Mouse (Mus musculus): ENCODE measurements around the gene Myl12a.

DNA sequence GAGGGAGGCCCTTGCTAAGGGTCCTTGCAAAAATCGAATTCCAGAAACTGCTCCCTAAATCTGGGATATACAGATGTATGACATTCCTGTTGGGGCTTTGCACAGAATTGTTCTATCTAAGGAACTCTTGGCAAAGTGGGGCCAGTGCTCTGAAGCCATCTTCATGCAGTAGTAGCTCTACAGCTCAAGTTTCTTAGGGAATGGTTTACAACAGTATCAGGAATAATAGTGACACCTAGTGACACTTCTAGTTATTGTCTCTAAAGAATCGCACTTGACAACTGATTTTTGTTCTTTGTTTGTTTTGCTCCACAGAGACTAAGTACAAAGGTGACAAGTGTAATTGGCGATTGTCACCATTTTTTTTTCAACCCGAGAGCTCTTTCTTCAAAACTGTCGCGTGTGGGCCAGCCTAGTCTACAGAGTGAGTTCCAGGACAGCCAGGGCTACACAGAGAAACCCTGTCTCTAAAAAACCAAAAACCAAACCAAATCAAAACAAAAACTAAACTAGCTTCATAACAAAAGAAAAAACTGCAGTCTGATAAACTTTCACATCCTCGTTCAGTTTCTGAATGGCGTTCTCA, 34.0 kb downstream of the Myl12a start:
- TF ChIP-seq CTCF (IDR thresholded peaks at IDR 0.05; ENCODE audit: control insufficient read depth, insufficient read depth, low read length) (no peak), POLR2A (IDR thresholded peaks at IDR 0.05; ENCODE audit: borderline replicate concordance, control insufficient read depth, low read depth, low read length) (no peak)

All from bone marrow, adult 2 months (tissue).